Mouse (Mus musculus): ENCODE results near the gene Olfr115.

Gene Olfr115

DNA sequence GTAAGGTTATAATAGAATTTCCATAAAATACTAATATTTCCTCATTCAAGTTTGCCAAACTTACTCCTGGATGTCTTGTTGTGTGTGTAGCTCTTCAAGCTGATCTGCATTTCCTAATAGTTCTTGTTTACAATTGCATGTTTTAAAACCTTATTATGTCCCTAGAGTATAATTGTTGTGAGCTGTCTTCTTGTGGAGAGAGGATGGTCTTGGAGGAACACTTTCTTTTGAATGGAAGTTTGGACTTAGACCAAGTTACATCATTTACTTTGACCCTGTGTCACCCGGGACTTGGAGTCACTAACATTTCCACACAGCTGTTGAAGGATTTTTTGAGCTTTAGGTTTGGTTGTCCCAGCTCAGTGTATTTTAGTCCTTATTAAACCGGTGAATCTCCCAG is at the start of gene Olfr115, which contains the start of gene Olfr116:
TSS of gene Olfr115 (minus strand) at position 101 of the 400 bp plus-strand sequence.
TSS of gene Olfr116 (minus strand) at position 191 of the 400 bp plus-strand sequence.
- DNase-seq (ENCODE audit: low spot score in 2 of 2): no peak

DNA sequence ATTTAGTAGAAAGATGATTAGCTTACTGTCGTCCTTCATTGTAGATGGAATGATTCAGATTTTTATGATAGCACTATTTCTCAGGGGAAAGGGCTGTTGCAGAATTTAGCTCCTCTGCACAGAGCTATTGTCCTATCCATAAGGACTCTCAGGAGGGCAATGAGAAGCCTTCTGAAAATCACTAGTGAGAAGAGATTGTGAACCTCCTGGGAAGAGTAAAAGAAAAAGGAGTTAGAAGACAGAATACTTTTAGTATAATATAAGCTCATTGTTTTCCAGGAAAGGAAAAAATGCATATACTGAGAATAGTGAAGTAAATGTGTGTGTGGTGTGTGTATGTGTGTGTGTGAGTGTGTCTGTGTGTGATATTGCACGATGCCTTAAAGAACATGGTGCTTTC is 39.8 kb upstream of the Olfr115 start, which contains the start of gene Olfr118:
TSS of gene Olfr118 (plus strand) at position 301 of the 400 bp plus-strand sequence.
- no peak for DNase-seq (ENCODE audit: low spot score in 2 of 2)

DNA sequence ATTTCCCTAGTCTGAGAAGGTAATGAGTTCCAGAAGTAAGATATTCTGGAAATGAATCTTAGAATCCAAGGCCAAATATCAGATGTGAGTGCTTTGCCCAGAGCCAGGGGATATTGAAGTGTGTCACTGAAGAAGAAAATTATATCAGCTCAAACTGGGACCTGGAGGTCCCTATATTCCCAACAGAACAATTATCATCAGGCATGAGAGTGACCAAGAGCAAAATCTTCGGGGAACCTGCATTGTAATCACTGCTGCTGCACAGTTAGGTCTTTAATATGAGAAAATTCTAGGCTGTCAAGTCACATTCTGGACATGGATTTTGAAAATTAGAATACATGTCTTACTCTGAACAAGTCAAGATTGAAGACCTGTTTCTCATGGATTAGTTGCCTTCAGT is 36.8 kb upstream of the Olfr115 start, which contains the start of gene Olfr117:
TSS of gene Olfr117 (minus strand) at position 101 of the 400 bp plus-strand sequence.
- no peak for DNase-seq (ENCODE audit: low spot score in 2 of 2)

DNA sequence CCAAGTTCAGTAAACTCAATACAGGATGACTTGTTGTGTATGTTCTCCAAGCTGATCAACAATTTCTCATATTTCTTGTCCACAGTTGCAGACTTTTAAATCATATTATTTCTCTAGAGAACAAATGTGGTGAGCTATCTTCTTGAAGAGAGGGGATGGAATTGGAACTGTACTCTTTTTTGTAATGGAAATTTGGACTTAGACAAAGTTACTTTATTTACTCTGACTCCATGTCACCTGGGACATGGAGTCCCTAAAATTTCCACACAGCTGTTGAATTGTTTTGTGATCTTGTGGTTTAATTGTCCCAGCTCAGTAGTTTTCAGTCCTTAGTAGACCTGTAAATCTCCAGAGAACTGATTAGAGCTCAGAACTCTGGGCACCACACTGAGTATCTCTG is 34.3 kb downstream of the Olfr115 start, which contains the start of gene Olfr114:
TSS of gene Olfr114 (minus strand) at position 101 of the 400 bp plus-strand sequence.
- no peak for DNase-seq (ENCODE audit: low spot score in 2 of 2)

DNA sequence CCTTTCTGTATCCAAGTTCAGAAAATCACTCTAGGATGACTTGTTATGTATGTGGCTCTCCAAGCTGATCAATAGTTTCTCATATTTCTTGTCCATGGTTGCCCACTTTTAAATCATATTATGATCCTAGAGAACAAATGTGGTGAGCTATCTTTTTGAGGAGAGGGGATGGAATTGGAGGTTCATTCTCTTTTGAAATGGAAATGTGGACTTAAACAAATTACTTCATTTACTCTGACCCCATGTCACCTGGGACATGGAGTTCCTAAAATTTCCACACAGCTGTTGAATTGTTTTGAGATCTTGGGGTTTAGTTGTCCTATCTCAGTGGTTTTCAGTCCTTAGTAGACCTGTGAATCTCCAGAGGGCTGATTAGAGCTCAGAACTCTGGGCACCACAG is 49.3 kb downstream of the Olfr115 start, which contains the start of gene Olfr113:
TSS of gene Olfr113 (minus strand) at position 101 of the 400 bp plus-strand sequence.
- DNase-seq (ENCODE audit: low spot score in 2 of 2): no peak

DNA sequence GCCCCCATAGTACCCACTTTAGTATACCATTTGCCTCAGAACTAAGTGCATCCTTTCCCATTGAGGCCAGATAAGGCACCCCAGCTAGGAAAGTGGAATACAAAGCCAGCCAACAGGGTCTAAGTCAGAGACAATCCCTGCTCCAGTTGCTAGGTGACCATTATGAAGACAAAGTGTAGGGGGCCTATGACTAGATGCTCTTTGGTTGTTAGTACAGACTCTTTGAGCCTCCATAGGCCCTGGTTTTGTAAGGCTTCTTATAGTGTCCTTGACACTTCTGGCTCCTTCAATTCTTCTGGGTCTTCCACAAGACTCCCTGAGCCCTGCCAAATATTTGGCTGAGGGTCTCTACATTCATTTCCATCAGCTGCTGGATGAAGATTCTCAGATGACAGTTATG is 57.6 kb downstream of the Olfr115 start, which contains the start of gene Olfr112:
TSS of gene Olfr112 (minus strand) at position 101 of the 400 bp plus-strand sequence.
- DNase-seq (ENCODE audit: low spot score in 2 of 2): no peak

All from frontal cortex, postnatal 36 days (tissue).